Mouse (Mus musculus) retina, embryonic 14.5 days (tissue): ENCODE results near the gene Zpbp2.

ENCODE experiments used
- DNase-seq: peaks from one replicate; pipeline ENCODE4 v3.0.0-alpha.2; 2015; ENCODE audit warnings: low spot score

Zpbp2 gene

GRCm38 (mm10) chr11:98555124-98555700, 4.3 kb downstream of the Zpbp2 start:
- DNase-seq, result no peak

- DNase-seq, result no peak
Observed at GRCm38 (mm10) chr11:98560942-98561341, 10.0 kb downstream of the Zpbp2 start.

GRCm38 (mm10) chr11:98563025-98563424, 12.1 kb downstream of the Zpbp2 start:
- DNase-seq, result no peak

GRCm38 (mm10) chr11:98563921-98564414, 13.1 kb downstream of the Zpbp2 start:
- DNase-seq, result no peak

GRCm38 (mm10) chr11:98568326-98568725, 17.4 kb downstream of the Zpbp2 start:
- no peak for DNase-seq

GRCm38 (mm10) chr11:98569461-98569860, 18.6 kb downstream of the Zpbp2 start:
- DNase-seq, result no peak

- DNase-seq, result no peak
Observed at GRCm38 (mm10) chr11:98577776-98578175, 26.9 kb downstream of the Zpbp2 start.

- DNase-seq, result no peak
Observed at GRCm38 (mm10) chr11:98580301-98581121, 29.6 kb downstream of the Zpbp2 start.

- no peak for DNase-seq
Observed at GRCm38 (mm10) chr11:98581286-98582029, 30.6 kb downstream of the Zpbp2 start.

- no peak for DNase-seq
Observed at GRCm38 (mm10) chr11:98582030-98582388, 31.1 kb downstream of the Zpbp2 start.

GRCm38 (mm10) chr11:98582551-98583264, 31.8 kb downstream of the Zpbp2 start:
- DNase-seq, result no peak

- DNase-seq, result no peak
Observed at GRCm38 (mm10) chr11:98583265-98583552, 32.3 kb downstream of the Zpbp2 start.

- no peak for DNase-seq
Observed at GRCm38 (mm10) chr11:98583571-98583970, 32.7 kb downstream of the Zpbp2 start.

GRCm38 (mm10) chr11:98584146-98584545, 33.2 kb downstream of the Zpbp2 start:
- no peak for DNase-seq

GRCm38 (mm10) chr11:98584629-98585177, 33.8 kb downstream of the Zpbp2 start:
- DNase-seq, result no peak

- no peak for DNase-seq
Observed at GRCm38 (mm10) chr11:98586087-98586891, 35.4 kb downstream of the Zpbp2 start.

- DNase-seq, result peak; percentile 100
Observed at GRCm38 (mm10) chr11:98586892-98587563, 36.1 kb downstream of the Zpbp2 start, which contains the start of gene Ormdl3. Gene Ormdl3 (minus strand): TSS chr11:98587368.

- DNase-seq, result peak; percentile 56
Observed at GRCm38 (mm10) chr11:98587684-98588546, 37.0 kb downstream of the Zpbp2 start.

- no peak for DNase-seq
Observed at GRCm38 (mm10) chr11:98588833-98589281, 38.0 kb downstream of the Zpbp2 start.
